19 mouse cellular contexts compared by ENCODE assay signal in the genomic region with DNA sequence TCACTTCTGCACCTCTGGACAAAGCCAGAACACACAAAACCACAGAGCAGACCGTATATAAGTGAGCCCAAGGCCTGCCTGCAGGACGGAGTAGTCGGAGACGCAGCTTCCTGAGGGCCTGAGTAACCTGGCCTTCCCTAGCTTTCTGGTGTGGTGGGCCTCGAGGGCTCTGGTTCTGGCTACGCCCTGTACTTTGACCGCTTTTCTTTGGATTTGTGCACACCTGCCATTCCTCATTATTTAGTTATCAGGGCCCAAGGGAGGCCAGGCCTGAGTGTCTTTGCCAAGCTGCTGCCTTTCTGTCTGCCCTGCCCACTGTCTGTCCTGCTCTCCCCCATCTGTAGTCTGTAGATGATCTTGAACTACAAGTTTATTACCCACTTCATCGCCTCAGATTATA. TPM values are rescaled to one million over a fixed set of nuclear protein-coding genes. Genes with fewer than 3 reads are reported as not detected.
DNase-seq lines count a peak whose midpoint lies in the region; ATAC-seq and TF ChIP-seq lines count a peak whose summit lies in the region.
"Had no signal": no experiment of that assay in that cellular context is flagged by ENCODE, and none has a peak within 500 bp of the region (broad histone marks: within the 10 kb centered on the region; RNA-seq: fewer than 3 reads in every experiment).

No protein-coding gene starts in this region.

- H3K9me3 ChIP-seq in hindbrain, embryonic 16.5 days (ENCODE audit: control insufficient read depth, low read length): no peaks in the 10 kb centered on the region
- H3K9me3 ChIP-seq in hindbrain, postnatal 0 days (ENCODE audit: low read length): no peaks in the 10 kb centered on the region
- no peaks in the 10 kb centered on the region for H3K9me3 ChIP-seq in liver, embryonic 12.5 days (replicated peaks)
- no peaks in the 10 kb centered on the region for H3K9me3 ChIP-seq in liver, embryonic 11.5 days (ENCODE audit: control insufficient read depth, low read length)
- no peaks in the 10 kb centered on the region for H3K9me3 ChIP-seq in intestine, embryonic 15.5 days
- H3K9me3 ChIP-seq: embryonic facial prominence, embryonic 13.5 days; hindbrain, embryonic 10.5 days had no signal

- ATAC-seq in hindbrain, embryonic 16.5 days: no peak
- ATAC-seq in hindbrain, postnatal 0 days: no peak
- no peak for ATAC-seq in liver, embryonic 12.5 days
- ATAC-seq in liver, embryonic 11.5 days (replicated peaks; ENCODE audit: low FRiP score): no peak
- peak; percentile 75 for ATAC-seq in intestine, embryonic 15.5 days
- ATAC-seq: activated CD4-positive, CD25-positive, alpha-beta regulatory T cell, adult 4 months; Patski had no signal

- H3K4me2 ChIP-seq in hindbrain, embryonic 16.5 days (ENCODE audit: low read length): no peak overlapping the region
- H3K4me2 ChIP-seq in hindbrain, postnatal 0 days (ENCODE audit: low read depth, low read length): no peak overlapping the region
- H3K4me2 ChIP-seq in liver, embryonic 12.5 days: no peak overlapping the region
- H3K4me2 ChIP-seq in liver, embryonic 11.5 days: no peak overlapping the region
- H3K4me2 ChIP-seq in intestine, embryonic 15.5 days (replicated peaks): no peak overlapping the region
- H3K4me2 ChIP-seq: embryonic facial prominence, embryonic 13.5 days; heart, embryonic 11.5 days; hindbrain, embryonic 14.5 days had no signal

- H3K9ac ChIP-seq in hindbrain, embryonic 16.5 days (ENCODE audit: low read depth, low read length): no peak overlapping the region
- no peak overlapping the region for H3K9ac ChIP-seq in hindbrain, postnatal 0 days (replicated peaks; ENCODE audit: low read length)
- H3K9ac ChIP-seq in liver, embryonic 12.5 days: no peak overlapping the region
- H3K9ac ChIP-seq in liver, embryonic 11.5 days (ENCODE audit: low read depth, low read length): no peak overlapping the region
- 0 out of 2 replicates have a peak overlapping the region, but pooled peaks have one; percentile 9 for H3K9ac ChIP-seq in intestine, embryonic 15.5 days
- H3K9ac ChIP-seq: embryonic facial prominence, embryonic 13.5 days; hindbrain, embryonic 14.5 days had no signal

- WGBS in hindbrain, embryonic 16.5 days: 85% methylated on average over 8 of the region's 8 CpGs
- WGBS in hindbrain, postnatal 0 days: 80% methylated on average over 8 of the region's 8 CpGs
- WGBS in liver, embryonic 12.5 days (ENCODE audit: insufficient replicate concordance): 85% methylated on average over 8 of the region's 8 CpGs
- whole genome bisulfite sequencing in liver, embryonic 11.5 days: 91% methylated on average over 8 of the region's 8 CpGs
- WGBS in intestine, embryonic 15.5 days: 81% methylated on average over 8 of the region's 8 CpGs
- WGBS in small intestine, adult 2 months: 36% methylated on average over 8 of the region's 8 CpGs

- peaks cover 56% of the 10 kb centered on the region for H3K36me3 ChIP-seq in hindbrain, embryonic 16.5 days (ENCODE audit: control insufficient read depth, insufficient read depth, low read length)
- peaks cover 62% of the 10 kb centered on the region for H3K36me3 ChIP-seq in hindbrain, postnatal 0 days (ENCODE audit: insufficient read depth, low read length)
- H3K36me3 ChIP-seq in liver, embryonic 12.5 days: peaks cover 100% of the 10 kb centered on the region
- H3K36me3 ChIP-seq in liver, embryonic 11.5 days (ENCODE audit: control insufficient read depth, insufficient read depth, low read length): peaks cover 86% of the 10 kb centered on the region
- H3K36me3 ChIP-seq in intestine, embryonic 15.5 days: peaks cover 78% of the 10 kb centered on the region
- H3K36me3 ChIP-seq in small intestine, adult 2 months (ENCODE audit: control insufficient read depth, insufficient read depth, low read length): peaks cover 11% of the 10 kb centered on the region

- intact Hi-C loops in gastrocnemius, adult 2 months (cut with DNase I): loop anchor here (10.0 kb wide), 1 partner anchor 85 kb away; a partner anchor contains a TSS

- H3K4me1 ChIP-seq in hindbrain, embryonic 16.5 days (ENCODE audit: control insufficient read depth, insufficient read depth, low read depth, low read length): peaks cover 36% of the 10 kb centered on the region
- H3K4me1 ChIP-seq in hindbrain, postnatal 0 days (ENCODE audit: insufficient read depth, low read length): peaks cover 10% of the 10 kb centered on the region; the same call in 1 of the 2 replicates
- H3K4me1 ChIP-seq in liver, embryonic 12.5 days: peaks cover 38% of the 10 kb centered on the region
- H3K4me1 ChIP-seq in liver, embryonic 11.5 days (replicated peaks; ENCODE audit: control insufficient read depth, insufficient read depth, low read length): peaks cover 6% of the 10 kb centered on the region
- H3K4me1 ChIP-seq in intestine, embryonic 15.5 days (replicated peaks): peaks cover 28% of the 10 kb centered on the region; the same call in 1 of the 2 replicates
- H3K4me1 ChIP-seq in small intestine, adult 2 months (ENCODE audit: control insufficient read depth, insufficient read depth, insufficient read length, low read length): peaks cover 15% of the 10 kb centered on the region; the same call in 1 of the 2 replicates

- no peak for DNase-seq in hindbrain, postnatal 0 days (ENCODE audit: low spot score)
- no peak for DNase-seq in liver, embryonic 11.5 days (ENCODE audit: low spot score)
- no peak for DNase-seq in gastrocnemius, adult 2 months
- no peak for DNase-seq in cerebellum, adult 11-12 months
- DNase-seq: adrenal gland, postnatal 14 days; cerebellum, adult 18-20 months; cerebellum, postnatal 36 days; heart, adult 2 months had no signal

- H3K4me3 ChIP-seq in hindbrain, embryonic 16.5 days (ENCODE audit: low read length): no peak overlapping the region
- H3K4me3 ChIP-seq in hindbrain, postnatal 0 days (ENCODE audit: low read length): no peak overlapping the region
- H3K4me3 ChIP-seq in liver, embryonic 12.5 days: no peak overlapping the region
- H3K4me3 ChIP-seq in liver, embryonic 11.5 days (ENCODE audit: low read depth, low read length): no peak overlapping the region
- H3K4me3 ChIP-seq in intestine, embryonic 15.5 days (replicated peaks): no peak overlapping the region
- H3K4me3 ChIP-seq in small intestine, adult 2 months (ENCODE audit: low read depth, low read length): no peak overlapping the region
- H3K4me3 ChIP-seq in gastrocnemius, adult 2 months: no peak overlapping the region
- H3K4me3 ChIP-seq: embryonic facial prominence, embryonic 13.5 days; heart, adult 2 months; hindbrain, embryonic 10.5 days had no signal

- TF ChIP-seq POLR2A in small intestine, adult 2 months (IDR thresholded peaks at IDR 0.05; ENCODE audit: low read depth, low read length): no peak

- H3K27ac ChIP-seq in hindbrain, embryonic 16.5 days (ENCODE audit: low read depth, low read length): 0 out of 2 replicates have a peak overlapping the region, but pooled peaks have one; percentile 16
- H3K27ac ChIP-seq in hindbrain, postnatal 0 days: no peak overlapping the region
- peak overlapping the region; percentile 37; the same call in 1 of the 2 replicates for H3K27ac ChIP-seq in liver, embryonic 12.5 days
- no peak overlapping the region for H3K27ac ChIP-seq in liver, embryonic 11.5 days (ENCODE audit: low read depth, low read length)
- peak overlapping the region; percentile 34; the same call in 1 of the 2 replicates for H3K27ac ChIP-seq in intestine, embryonic 15.5 days
- peak overlapping the region; percentile 40 for H3K27ac ChIP-seq in small intestine, adult 2 months (ENCODE audit: insufficient read depth, low read depth, low read length)
- H3K27ac ChIP-seq in gastrocnemius, adult 2 months: no peak overlapping the region
- H3K27ac ChIP-seq: embryonic facial prominence, embryonic 13.5 days; heart, adult 2 months; hindbrain, embryonic 10.5 days; hindbrain, embryonic 14.5 days had no signal

- no peak for TF ChIP-seq CTCF in hindbrain, postnatal 0 days (IDR thresholded peaks at IDR 0.05; ENCODE audit: low read depth)
- no peak for TF ChIP-seq CTCF in small intestine, adult 2 months (IDR thresholded peaks at IDR 0.05; ENCODE audit: extremely low read depth, insufficient read length, insufficient replicate concordance, low read depth, low read length)
- no peak for TF ChIP-seq CTCF in gastrocnemius, adult 2 months (IDR thresholded peaks at IDR 0.05)

- H3K27me3 ChIP-seq in hindbrain, embryonic 16.5 days (replicated peaks; ENCODE audit: control insufficient read depth, insufficient read depth, low read length): no peaks in the 10 kb centered on the region
- H3K27me3 ChIP-seq in hindbrain, postnatal 0 days (ENCODE audit: insufficient read depth, low read length): no peaks in the 10 kb centered on the region
- no peaks in the 10 kb centered on the region for H3K27me3 ChIP-seq in liver, embryonic 12.5 days (replicated peaks)
- H3K27me3 ChIP-seq in liver, embryonic 11.5 days (replicated peaks; ENCODE audit: control insufficient read depth, insufficient read depth, low read length): no peaks in the 10 kb centered on the region
- no peaks in the 10 kb centered on the region for H3K27me3 ChIP-seq in intestine, embryonic 15.5 days (replicated peaks)
- H3K27me3 ChIP-seq in small intestine, adult 2 months (ENCODE audit: control insufficient read depth, insufficient read depth, low read length): no peaks in the 10 kb centered on the region
- H3K27me3 ChIP-seq: embryonic facial prominence, embryonic 13.5 days; Patski had no signal

RNA-seq across cellular contexts. Expression of a gene that starts 7.3 kb away (rescaled TPM):
- 169 and 177 TPM in 2 replicates for polyA plus RNA-seq in hindbrain, embryonic 16.5 days (2015; fragmentation: Nextera tagmentation; extraction: Ambion mirVana)
- total RNA-seq in hindbrain, postnatal 0 days (2014; rRNA removed): 198 and 208 TPM in 2 replicates
- 148 and 151 TPM in 2 replicates for polyA plus RNA-seq in hindbrain, postnatal 0 days (2015; fragmentation: Nextera tagmentation; extraction: Ambion mirVana)
- polyA plus RNA-seq in liver, embryonic 12.5 days (2016; fragmentation: Nextera tagmentation; extraction: Ambion mirVana): 86.4 and 91.6 TPM in 2 replicates
- 113 and 121 TPM in 2 replicates for polyA plus RNA-seq in liver, embryonic 11.5 days (2014; fragmentation: Nextera tagmentation; extraction: Ambion mirVana)
- polyA plus RNA-seq in intestine, embryonic 15.5 days (2015; fragmentation: Nextera tagmentation; extraction: Ambion mirVana): 145 and 146 TPM in 2 replicates
- 8.5 and 11.6 TPM in 2 replicates for polyA plus RNA-seq in small intestine, adult 2 months (2012; rRNA removed)
- 1 to 10 TPM; 4.2 to 9.9 TPM for total RNA-seq in gastrocnemius, adult 2 months (2021)

RNA-seq across cellular contexts. Expression of a gene that starts 13.9 kb away (rescaled TPM):
- polyA plus RNA-seq in hindbrain, embryonic 16.5 days (2015; fragmentation: Nextera tagmentation; extraction: Ambion mirVana): 281 and 311 TPM in 2 replicates
- 73.3 and 98.1 TPM in 2 replicates for total RNA-seq in hindbrain, postnatal 0 days (2014; rRNA removed)
- 312 and 324 TPM in 2 replicates for polyA plus RNA-seq in hindbrain, postnatal 0 days (2015; fragmentation: Nextera tagmentation; extraction: Ambion mirVana)
- polyA plus RNA-seq in liver, embryonic 12.5 days (2016; fragmentation: Nextera tagmentation; extraction: Ambion mirVana): 350 and 353 TPM in 2 replicates
- 472 and 478 TPM in 2 replicates for polyA plus RNA-seq in liver, embryonic 11.5 days (2014; fragmentation: Nextera tagmentation; extraction: Ambion mirVana)
- 470 and 520 TPM in 2 replicates for polyA plus RNA-seq in intestine, embryonic 15.5 days (2015; fragmentation: Nextera tagmentation; extraction: Ambion mirVana)
- 41.1 and 67.1 TPM in 2 replicates for polyA plus RNA-seq in small intestine, adult 2 months (2012; rRNA removed)
- 10 to 100 TPM; 80.3 to 98.7 TPM for total RNA-seq in gastrocnemius, adult 2 months (2021)

RNA-seq across cellular contexts. Expression of a gene that starts 14.0 kb away (rescaled TPM):
- 27.6 and 29.4 TPM in 2 replicates for polyA plus RNA-seq in hindbrain, embryonic 16.5 days (2015; fragmentation: Nextera tagmentation; extraction: Ambion mirVana)
- 26.5 and 30.5 TPM in 2 replicates for total RNA-seq in hindbrain, postnatal 0 days (2014; rRNA removed)
- 28.4 and 30.2 TPM in 2 replicates for polyA plus RNA-seq in hindbrain, postnatal 0 days (2015; fragmentation: Nextera tagmentation; extraction: Ambion mirVana)
- 198 and 200 TPM in 2 replicates for polyA plus RNA-seq in liver, embryonic 12.5 days (2016; fragmentation: Nextera tagmentation; extraction: Ambion mirVana)
- 215 and 236 TPM in 2 replicates for polyA plus RNA-seq in liver, embryonic 11.5 days (2014; fragmentation: Nextera tagmentation; extraction: Ambion mirVana)
- 92.2 and 97.4 TPM in 2 replicates for polyA plus RNA-seq in intestine, embryonic 15.5 days (2015; fragmentation: Nextera tagmentation; extraction: Ambion mirVana)
- 8.3 and 13.1 TPM in 2 replicates for polyA plus RNA-seq in small intestine, adult 2 months (2012; rRNA removed)
- total RNA-seq in gastrocnemius, adult 2 months (2021): 1 to 10 TPM; 4.0 to 4.3 TPM

RNA-seq across cellular contexts. Expression of a gene that starts 50.6 kb away (rescaled TPM):
- 0.95 and 1.1 TPM in 2 replicates for polyA plus RNA-seq in hindbrain, embryonic 16.5 days (2015; fragmentation: Nextera tagmentation; extraction: Ambion mirVana)
- 5.1 and 5.9 TPM in 2 replicates for total RNA-seq in hindbrain, postnatal 0 days (2014; rRNA removed)
- 1.7 and 2.0 TPM in 2 replicates for polyA plus RNA-seq in hindbrain, postnatal 0 days (2015; fragmentation: Nextera tagmentation; extraction: Ambion mirVana)
- polyA plus RNA-seq in liver, embryonic 12.5 days (2016; fragmentation: Nextera tagmentation; extraction: Ambion mirVana): 6.6 TPM in 2 replicates
- 23.8 and 24.1 TPM in 2 replicates for polyA plus RNA-seq in liver, embryonic 11.5 days (2014; fragmentation: Nextera tagmentation; extraction: Ambion mirVana)
- 12.0 and 14.4 TPM in 2 replicates for polyA plus RNA-seq in intestine, embryonic 15.5 days (2015; fragmentation: Nextera tagmentation; extraction: Ambion mirVana)
- 58.3 and 65.5 TPM in 2 replicates for polyA plus RNA-seq in small intestine, adult 2 months (2012; rRNA removed)
- not detected for total RNA-seq in gastrocnemius, adult 2 months (2021)
- total RNA-seq: gastrocnemius, adult 8-10 months had no signal

Comparison
In these comparisons a context has a peak if more than half of its experiments do, and no peak if none do; other contexts are left out.
1. H3K27ac ChIP-seq: peak in hindbrain, embryonic 16.5 days (single experiment), liver, embryonic 12.5 days (single experiment), intestine, embryonic 15.5 days (single experiment) and small intestine, adult 2 months (single experiment); none in hindbrain, postnatal 0 days (single experiment), liver, embryonic 11.5 days (single experiment) and gastrocnemius, adult 2 months (single experiment).